Mouse (Mus musculus) intestine, embryonic 16.5 days (tissue): ENCODE results near the gene Traf3ip1. TPM values are rescaled to one million over a fixed set of nuclear protein-coding genes. Genes with fewer than 3 reads are reported as not detected.
"Not testable (repeated sequence)": the region's sequence is repeated elsewhere in the genome, so short reads cannot be mapped to it uniquely, and the experiment has no call there.

Source experiments
- ATAC-seq: fragments of 200-750 bp; cut with Nextera tagmentation; 2 replicates; pipeline ENCODE4 v1.8.0; 2017; ENCODE audit warnings: moderate TSS enrichment, moderate library complexity
- H3K27ac ChIP-seq: fragments of 300-500 bp; sonication (generic); 2 replicates; pipeline ENCODE4 v1.5.1; 2014; ENCODE audit warnings: mild to moderate bottlenecking, low read length
- H3K27me3 ChIP-seq: fragments of 300-500 bp; sonication (generic); replicated peaks from 2 replicates; pipeline ENCODE4 v1.6.1; 2014; ENCODE audit warnings: low read length, control low read depth, mixed read lengths; ENCODE audit not compliant: control insufficient read depth, insufficient read depth
- H3K36me3 ChIP-seq: fragments of 300-500 bp; sonication (generic); 2 replicates; pipeline ENCODE4 v1.6.1; 2014; ENCODE audit warnings: low read length, control low read depth; ENCODE audit not compliant: control insufficient read depth, insufficient read depth
- H3K4me1 ChIP-seq: fragments of 300-500 bp; sonication (generic); 2 replicates; pipeline ENCODE4 v1.6.1; 2014; ENCODE audit warnings: low read length, control low read depth, mixed read lengths; ENCODE audit not compliant: control insufficient read depth, insufficient read depth
- H3K4me2 ChIP-seq: fragments of 300-500 bp; sonication (generic); 2 replicates; pipeline ENCODE4 v1.6.1; 2014; ENCODE audit warnings: low read depth, low read length, control low read depth
- H3K4me3 ChIP-seq: fragments of 300-500 bp; sonication (generic); 2 replicates; pipeline ENCODE4 v1.5.1; 2014; ENCODE audit warnings: mild to moderate bottlenecking, low read length
- H3K9ac ChIP-seq: fragments of 300-500 bp; sonication (generic); 2 replicates; pipeline ENCODE4 v1.6.1; 2014; ENCODE audit warnings: low read depth, low read length
- H3K9me3 ChIP-seq: fragments of 300-500 bp; sonication (generic); 2 replicates; pipeline ENCODE4 v1.6.1; 2016; ENCODE audit warnings: low read length, control low read depth; ENCODE audit not compliant: control insufficient read depth
- WGBS: fragments of 180-500 bp; shearing (Covaris S2); extraction: QIAGEN DNeasy Blood & Tissue Kit; methylation state at CpG from one replicate; pipeline ENCODE4 v1.1.7; 2014; 5-methylcytosine and 5-hydroxymethylcytosine counted together
- polyA plus RNA-seq: library from polyadenylated mRNA; unstranded; fragments of >200 nt; fragmentation: Nextera tagmentation; extraction: Ambion mirVana; gene quantifications from 2 replicates; pipeline ENCODE4 v1.2.1, GENCODE M21; 2015

Gene Traf3ip1
- polyA plus RNA-seq, 1 experiment from 2014 or later: 6.7 TPM

DNA sequence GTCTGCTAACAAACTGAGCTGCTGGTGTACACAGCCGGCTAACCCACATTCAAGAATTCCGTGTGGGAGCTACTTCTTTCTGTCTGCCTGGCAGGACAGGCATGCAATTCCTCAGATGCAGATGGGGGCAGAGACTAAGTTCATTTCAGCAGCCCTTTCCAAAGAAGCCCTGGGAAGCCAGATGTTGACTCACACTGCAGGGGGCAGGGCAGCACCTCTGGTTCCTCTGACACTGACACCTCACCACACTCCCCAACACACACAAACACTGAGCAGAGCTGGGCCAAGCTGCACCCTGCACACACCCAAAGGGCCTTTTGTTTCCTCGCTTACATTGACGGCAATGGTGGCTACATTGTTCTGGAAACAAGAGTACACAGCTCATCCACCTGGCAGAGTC is 33.9 kb upstream of the Traf3ip1 start:
- no peak for ATAC-seq
- H3K36me3 ChIP-seq: no peaks in the 10 kb centered on the region
- peak overlapping the region; percentile 90 for H3K27ac ChIP-seq
- 0 out of 2 replicates have a peak overlapping the region, but pooled peaks have one; percentile 54 for H3K9ac ChIP-seq
- H3K4me2 ChIP-seq: no peak overlapping the region
- H3K4me1 ChIP-seq: peaks cover 47% of the 10 kb centered on the region
- H3K27me3 ChIP-seq: no peaks in the 10 kb centered on the region
- H3K9me3 ChIP-seq: no peaks in the 10 kb centered on the region
- WGBS: 45% methylated on average over 4 of the region's 4 CpGs
- no peak overlapping the region for H3K4me3 ChIP-seq

GRCm38 (mm10) chr1:91463336-91463995 is 31.0 kb upstream of the Traf3ip1 start:
- peak overlapping the region; percentile 97 for H3K27ac ChIP-seq
- 70% methylated on average over 13 of the region's 13 CpGs for WGBS

GRCm38 (mm10) chr1:91464436-91464835 is 30.0 kb upstream of the Traf3ip1 start:
- no peaks in the 10 kb centered on the region for H3K27me3 ChIP-seq
- no peaks in the 10 kb centered on the region for H3K9me3 ChIP-seq
- peak overlapping the region; percentile 54 for H3K4me2 ChIP-seq
- 53% methylated on average over 5 of the region's 5 CpGs for WGBS
- ATAC-seq: no peak
- H3K36me3 ChIP-seq: no peaks in the 10 kb centered on the region
- peak overlapping the region; percentile 39; the same call in 1 of the 2 replicates for H3K4me3 ChIP-seq
- peak overlapping the region; percentile 68; the same call in 1 of the 2 replicates for H3K9ac ChIP-seq
- H3K4me1 ChIP-seq: peaks cover 19% of the 10 kb centered on the region
- H3K27ac ChIP-seq: peak overlapping the region; percentile 97

More at GRCm38 (mm10) chr1:91463336-91463995, 31.0 kb upstream of the Traf3ip1 start:
- Histone ChIP-seq H3K27me3 (no peaks in the 10 kb centered on the region), H3K9ac (0 out of 2 replicates have a peak overlapping the region, but pooled peaks have one; percentile 4), H3K9me3 (no peaks in the 10 kb centered on the region), H3K4me1 (peaks cover 22% of the 10 kb centered on the region), H3K4me3 (no peak overlapping the region), H3K36me3 (no peaks in the 10 kb centered on the region), H3K4me2 (no peak overlapping the region)
- ATAC-seq: peak; percentile 30

DNA sequence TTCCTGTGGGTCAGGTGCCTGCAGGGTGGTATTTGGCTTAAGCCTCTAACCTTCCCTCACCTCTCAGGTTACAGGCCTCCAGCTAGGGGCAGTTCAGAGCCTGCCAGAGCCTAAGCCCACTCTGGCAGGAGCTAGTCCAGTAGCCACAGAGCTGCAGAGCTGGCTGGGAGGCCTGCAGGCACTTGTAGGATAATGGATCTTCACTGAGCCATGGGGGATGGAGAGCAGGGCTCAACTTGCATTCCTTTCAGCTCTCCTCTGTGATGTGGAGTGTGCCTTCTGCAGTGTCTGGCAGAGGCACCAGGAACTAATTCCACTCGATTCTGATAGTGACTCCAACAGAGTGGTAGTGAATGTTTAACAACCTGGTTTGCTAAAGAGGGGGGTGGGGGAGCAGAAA is 29.2 kb upstream of the Traf3ip1 start:
- 10% methylated on average over 1 of the region's 1 CpGs for WGBS
- Histone ChIP-seq H3K27ac (peak overlapping the region; percentile 97), H3K9ac (peak overlapping the region; percentile 68), H3K27me3 (no peaks in the 10 kb centered on the region), H3K4me2 (peak overlapping the region; percentile 54), H3K4me3 (peak overlapping the region; percentile 39), H3K4me1 (peaks cover 17% of the 10 kb centered on the region), H3K36me3 (no peaks in the 10 kb centered on the region), H3K9me3 (no peaks in the 10 kb centered on the region)
- ATAC-seq: peak; percentile 79

GRCm38 (mm10) chr1:91466186-91466585 is 28.3 kb upstream of the Traf3ip1 start:
- ATAC-seq: no peak
- WGBS: 84% methylated on average over 6 of the region's 6 CpGs
- H3K9ac ChIP-seq: no peak overlapping the region
- no peaks in the 10 kb centered on the region for H3K9me3 ChIP-seq
- H3K27me3 ChIP-seq: no peaks in the 10 kb centered on the region
- 0 out of 2 replicates have a peak overlapping the region, but pooled peaks have one; percentile 97 for H3K27ac ChIP-seq
- no peak overlapping the region for H3K4me3 ChIP-seq
- H3K4me1 ChIP-seq: peaks cover 11% of the 10 kb centered on the region
- H3K4me2 ChIP-seq: no peak overlapping the region
- H3K36me3 ChIP-seq: no peaks in the 10 kb centered on the region

- no peak overlapping the region for H3K9ac ChIP-seq
- H3K4me3 ChIP-seq: no peak overlapping the region
- no peak for ATAC-seq
- H3K4me2 ChIP-seq: no peak overlapping the region
- H3K27ac ChIP-seq: no peak overlapping the region
- H3K36me3 ChIP-seq: no peaks in the 10 kb centered on the region
- H3K9me3 ChIP-seq: no peaks in the 10 kb centered on the region
- WGBS: 85% methylated on average over 4 of the region's 4 CpGs
- no peaks in the 10 kb centered on the region for H3K27me3 ChIP-seq
- peaks cover 7% of the 10 kb centered on the region for H3K4me1 ChIP-seq
These were observed 24.5 kb upstream of the Traf3ip1 start for GRCm38 (mm10) chr1:91469888-91470419.

GRCm38 (mm10) chr1:91478145-91478544 is 16.3 kb upstream of the Traf3ip1 start:
- H3K36me3 ChIP-seq, H3K4me2 ChIP-seq, H3K4me1 ChIP-seq, H3K27me3 ChIP-seq, H3K9ac ChIP-seq, H3K4me3 ChIP-seq, ATAC-seq, H3K9me3 ChIP-seq, H3K27ac ChIP-seq: not testable (repeated sequence)
- 97% methylated on average over 10 of the region's 13 CpGs for WGBS

DNA sequence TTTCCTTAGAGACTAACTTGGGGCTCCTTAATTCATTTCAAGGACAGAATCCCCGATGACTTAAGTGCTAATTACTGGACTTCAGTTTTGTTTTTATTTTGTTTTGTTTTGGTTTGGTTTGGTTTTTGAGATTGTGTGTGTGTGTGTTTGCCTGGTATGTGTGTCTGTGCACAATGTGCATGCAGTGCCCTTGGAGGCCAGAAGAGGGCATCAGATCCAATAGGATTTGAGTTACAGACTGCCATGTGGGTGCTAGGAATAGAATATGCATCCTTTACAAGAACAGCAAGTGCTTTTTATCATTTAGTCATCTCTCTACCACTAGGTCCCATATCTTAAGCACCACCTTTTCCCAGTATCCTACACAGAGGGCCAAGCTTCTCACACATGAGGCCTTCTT is 15.5 kb upstream of the Traf3ip1 start:
- ATAC-seq: no peak

DNA sequence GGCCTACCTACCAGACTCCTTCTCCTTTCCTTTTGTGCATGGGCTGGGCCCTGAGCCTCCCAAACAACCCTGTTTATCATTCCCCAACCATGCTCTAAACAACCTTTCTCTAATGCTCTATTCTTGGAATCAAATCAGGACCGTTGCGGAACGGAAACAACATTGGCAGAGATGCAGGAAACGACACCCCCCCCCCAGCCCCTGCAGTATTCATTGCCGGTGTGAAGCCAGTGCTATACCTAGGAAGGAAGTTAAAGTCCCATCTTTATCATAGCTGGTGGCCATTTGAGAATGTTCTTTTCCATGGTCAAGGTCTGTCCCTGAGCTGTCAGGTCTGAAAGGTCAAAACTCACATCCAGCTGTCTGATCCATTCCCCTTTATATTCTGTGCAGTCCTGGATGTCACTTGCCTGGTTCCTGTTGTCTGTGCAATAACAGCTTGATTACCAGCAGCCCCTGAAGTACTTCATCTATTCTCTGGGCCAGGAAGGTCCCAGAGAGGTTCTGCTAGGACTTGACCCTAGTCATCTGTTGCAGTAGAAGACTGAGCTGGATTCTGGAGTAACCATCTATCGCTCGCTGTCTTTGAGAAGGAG is 11.7 kb upstream of the Traf3ip1 start:
- ATAC-seq: no peak
- H3K27me3 ChIP-seq: no peaks in the 10 kb centered on the region
- H3K4me2 ChIP-seq: no peak overlapping the region
- no peak overlapping the region for H3K4me3 ChIP-seq
- no peaks in the 10 kb centered on the region for H3K9me3 ChIP-seq
- WGBS: 74% methylated on average over 7 of the region's 7 CpGs
- H3K36me3 ChIP-seq: no peaks in the 10 kb centered on the region
- no peak overlapping the region for H3K9ac ChIP-seq
- H3K4me1 ChIP-seq: peaks cover 4% of the 10 kb centered on the region; the same call in 1 of the 2 replicates
- no peak overlapping the region for H3K27ac ChIP-seq

More for the DNA sequence above, 15.5 kb upstream of the Traf3ip1 start:
- WGBS: 98% methylated on average over 1 of the region's 1 CpGs
- no peak overlapping the region for H3K27ac ChIP-seq
- no peak overlapping the region for H3K4me2 ChIP-seq
- no peaks in the 10 kb centered on the region for H3K9me3 ChIP-seq
- H3K36me3 ChIP-seq: no peaks in the 10 kb centered on the region
- peaks cover 4% of the 10 kb centered on the region; the same call in 1 of the 2 replicates for H3K4me1 ChIP-seq
- H3K4me3 ChIP-seq: no peak overlapping the region
- H3K27me3 ChIP-seq: no peaks in the 10 kb centered on the region
- no peak overlapping the region for H3K9ac ChIP-seq
